Mouse (Mus musculus) lung, adult 2 months (tissue): ENCODE measurements around the gene Otogl.

ENCODE experiments used
- CTCF ChIP-seq: fragments of 200-500 bp; IDR thresholded peaks from 2 replicates; pipeline ENCODE4 v1.5.1; 2011; ENCODE audit warnings: mild to moderate bottlenecking, low read length, control low read depth; ENCODE audit not compliant: insufficient read depth
- POLR2A ChIP-seq: fragments of 200-500 bp; IDR thresholded peaks from 2 replicates; pipeline ENCODE4 v1.6.1; 2011; ENCODE audit warnings: low read depth, mild to moderate bottlenecking, control low read depth, low read length, borderline replicate concordance; ENCODE audit errors: extremely low read depth

GRCm38 (mm10) chr10:107931833-107932828, 20.2 kb upstream of the Otogl start:
- TF ChIP-seq CTCF: no peak
- no peak for TF ChIP-seq POLR2A
